Mouse (Mus musculus) brain, embryonic 14.5 days (tissue): Measurements from ENCODE around the gene Rassf3. TPM values are rescaled to one million over a fixed set of nuclear protein-coding genes. Genes with fewer than 3 reads are reported as not detected.

Experiments
- DNase-seq: peaks from one replicate; pipeline ENCODE4 v3.0.0-alpha.2; 2011; ENCODE audit warnings: low read depth
- CTCF ChIP-seq: fragments of 200-500 bp; IDR thresholded peaks from 2 replicates; pipeline ENCODE4 v1.5.1; 2012; ENCODE audit warnings: inconsistent platforms, mild to moderate bottlenecking, moderate library complexity, borderline replicate concordance; ENCODE audit not compliant: insufficient read depth, insufficient read length; ENCODE audit errors: extremely low read depth
- POLR2A ChIP-seq: fragments of 200-500 bp; IDR thresholded peaks from 2 replicates; pipeline ENCODE4 v1.6.1; 2012; ENCODE audit warnings: mild to moderate bottlenecking, inconsistent platforms, borderline replicate concordance; ENCODE audit not compliant: poor library complexity, insufficient read depth, insufficient read length, severe bottlenecking; ENCODE audit errors: extremely low read depth
- polyA plus RNA-seq: library from polyadenylated mRNA; depleted of rRNA; stranded (reverse); fragments of >200 nt; gene quantifications from 2 replicates; pipeline ENCODE4 v1.2.3, GENCODE M21; 2012

Rassf3 gene
- polyA plus RNA-seq, 1 experiment = 7.3 TPM

- DNase-seq = no peak
These were observed 50.6 kb downstream of the Rassf3 start for GRCm38 (mm10) chr10:121425506-121426025.

GRCm38 (mm10) chr10:121425079-121425478 is 51.1 kb downstream of the Rassf3 start:
- DNase-seq = no peak
- TF ChIP-seq CTCF = no peak
- no peak for TF ChIP-seq POLR2A

More at GRCm38 (mm10) chr10:121425506-121426025, 50.6 kb downstream of the Rassf3 start:
- TF ChIP-seq POLR2A = no peak
- no peak for TF ChIP-seq CTCF

GRCm38 (mm10) chr10:121424455-121424854 is 51.7 kb downstream of the Rassf3 start:
- TF ChIP-seq CTCF = no peak
- TF ChIP-seq POLR2A = no peak
- DNase-seq = peak; percentile 9

GRCm38 (mm10) chr10:121423541-121424349 is 52.4 kb downstream of the Rassf3 start:
- TF ChIP-seq POLR2A (no peak), CTCF (no peak)
- peak; percentile 81 for DNase-seq

GRCm38 (mm10) chr10:121422294-121422693 is 53.9 kb downstream of the Rassf3 start:
- DNase-seq = no peak
- TF ChIP-seq CTCF (no peak), POLR2A (no peak)

- no peak for TF ChIP-seq CTCF
- no peak for TF ChIP-seq POLR2A
These were observed 54.4 kb downstream of the Rassf3 start for GRCm38 (mm10) chr10:121421657-121422290.

GRCm38 (mm10) chr10:121421023-121421422 is 55.1 kb downstream of the Rassf3 start:
- DNase-seq = no peak
- TF ChIP-seq CTCF (no peak), POLR2A (no peak)

More at GRCm38 (mm10) chr10:121421657-121422290, 54.4 kb downstream of the Rassf3 start:
- DNase-seq = no peak

GRCm38 (mm10) chr10:121419640-121420470 is 56.3 kb downstream of the Rassf3 start:
- DNase-seq = peak; percentile 20
- TF ChIP-seq POLR2A (no peak), CTCF (no peak)

GRCm38 (mm10) chr10:121418835-121419234 is 57.3 kb downstream of the Rassf3 start:
- DNase-seq = no peak
- TF ChIP-seq POLR2A (no peak), CTCF (no peak)

GRCm38 (mm10) chr10:121414127-121414526 is 62.0 kb downstream of the Rassf3 start:
- TF ChIP-seq CTCF = no peak
- no peak for TF ChIP-seq POLR2A

GRCm38 (mm10) chr10:121412824-121413223 is 63.3 kb downstream of the Rassf3 start:
- DNase-seq = no peak
- TF ChIP-seq CTCF (no peak), POLR2A (no peak)

More at GRCm38 (mm10) chr10:121414127-121414526, 62.0 kb downstream of the Rassf3 start:
- DNase-seq = no peak

- TF ChIP-seq CTCF (no peak), POLR2A (no peak)
- no peak for DNase-seq
These were observed 64.3 kb downstream of the Rassf3 start for GRCm38 (mm10) chr10:121411721-121412455.
